Mouse (Mus musculus) cerebellum, adult 2 months (tissue): ENCODE results near the gene Gm49383. TPM values are rescaled to one million over a fixed set of nuclear protein-coding genes. Genes with fewer than 3 reads are reported as not detected.

Experiments used
- DNase-seq, 2 experiments: peaks; one replicate each; pipeline ENCODE4 v3.0.0; 2021
- H3K27ac ChIP-seq: fragments of 200-500 bp; 2 replicates; pipeline ENCODE4 v1.5.1; 2012; ENCODE audit warnings: low read length, control low read depth, inconsistent platforms; ENCODE audit not compliant: insufficient read depth
- H3K27me3 ChIP-seq: fragments of 200-500 bp; 2 replicates; pipeline ENCODE4 v1.6.1; 2012; ENCODE audit warnings: inconsistent platforms, mild to moderate bottlenecking, low read length, moderate library complexity; ENCODE audit not compliant: control insufficient read depth, insufficient read depth
- H3K4me1 ChIP-seq: fragments of 200-500 bp; 2 replicates; pipeline ENCODE4 v1.6.1; 2011; ENCODE audit warnings: low read length; ENCODE audit not compliant: control insufficient read depth, insufficient read depth
- H3K4me3 ChIP-seq: fragments of 200-500 bp; replicated peaks from 2 replicates; pipeline ENCODE3; 2011; ENCODE audit warnings: mild to moderate bottlenecking, low read depth, low read length, control low read depth; ENCODE audit not compliant: insufficient read depth
- CTCF ChIP-seq: fragments of 200-500 bp; IDR thresholded peaks from 2 replicates; pipeline ENCODE4 v1.5.1; 2011; ENCODE audit warnings: low read depth, mild to moderate bottlenecking, control low read depth, low read length, moderate library complexity, borderline replicate concordance; ENCODE audit not compliant: insufficient read depth
- POLR2A ChIP-seq: fragments of 200-500 bp; IDR thresholded peaks from 2 replicates; pipeline ENCODE4 v1.6.1; 2011; ENCODE audit warnings: low read length, control low read depth, borderline replicate concordance; ENCODE audit not compliant: insufficient read depth
- WGBS: fragments of 180-500 bp; shearing (Covaris S2); methylation state at CpG from one replicate; pipeline ENCODE4 v1.1.7; 2018; 5-methylcytosine and 5-hydroxymethylcytosine counted together
- polyA plus RNA-seq: library from polyadenylated mRNA; depleted of rRNA; stranded (reverse); fragments of >200 nt; gene quantifications from 2 replicates; pipeline ENCODE4 v1.2.3, GENCODE M21; 2012; rRNA removed

Gm49383 gene
- polyA plus RNA-seq, 1 experiment = 3.2 TPM

GRCm38 (mm10) chr12:69139841-69140240, 57.1 kb downstream of the Gm49383 start:
- Histone ChIP-seq H3K27me3 (no peaks in the 10 kb centered on the region), H3K4me3 (no peak overlapping the region), H3K27ac (no peak overlapping the region), H3K4me1 (no peaks in the 10 kb centered on the region)
- 92% methylated on average over 7 of the region's 7 CpGs for WGBS
- DNase-seq = no peak
- TF ChIP-seq POLR2A (no peak), CTCF (no peak)

- WGBS = 95% methylated on average over 3 of the region's 3 CpGs
- DNase-seq = no peak
- H3K27me3 ChIP-seq = no peaks in the 10 kb centered on the region
- H3K27ac ChIP-seq = no peak overlapping the region
- H3K4me3 ChIP-seq = no peak overlapping the region
- no peaks in the 10 kb centered on the region for H3K4me1 ChIP-seq
- TF ChIP-seq POLR2A = no peak
- TF ChIP-seq CTCF = no peak
These were observed 57.7 kb downstream of the Gm49383 start for GRCm38 (mm10) chr12:69139201-69139600.

Other genes with a start within 250 kb of the Gm49383 start
- gene Rps29, start 37.9 kb downstream of the Gm49383 start, polyA plus RNA-seq = 1,000 and 1,063 TPM in 2 replicates
- gene Lrr1, start 28.3 kb downstream of the Gm49383 start, polyA plus RNA-seq = 0.15 TPM in 1 of 2 replicates, not detected in the other
- gene Rpl36al, start 13.0 kb downstream of the Gm49383 start, polyA plus RNA-seq = 321 and 360 TPM in 2 replicates
- gene Mgat2, start 12.9 kb downstream of the Gm49383 start, polyA plus RNA-seq = 15.9 and 16.4 TPM in 2 replicates
- gene Dnaaf2, start 1.3 kb upstream of the Gm49383 start, polyA plus RNA-seq = 2.5 and 2.6 TPM in 2 replicates
- gene Gm49384, start 7.2 kb upstream of the Gm49383 start, polyA plus RNA-seq = 4.4 and 4.5 TPM in 2 replicates
- gene Pole2, start 31.1 kb upstream of the Gm49383 start, polyA plus RNA-seq = 1.1 and 1.6 TPM in 2 replicates
- 10.2 and 11.5 TPM in 2 replicates for gene Klhdc1, start 44.1 kb upstream of the Gm49383 start, polyA plus RNA-seq
- 150 and 158 TPM in 2 replicates for gene Klhdc2, start 99.6 kb upstream of the Gm49383 start, polyA plus RNA-seq
- gene Nemf, start 160.1 kb upstream of the Gm49383 start, polyA plus RNA-seq = 42.6 and 43.8 TPM in 2 replicates
- 67.3 and 67.6 TPM in 2 replicates for gene Arf6, start 175.0 kb upstream of the Gm49383 start, polyA plus RNA-seq
- 0.33 and 0.61 TPM in 2 replicates for gene Gm9887, start 175.4 kb upstream of the Gm49383 start, polyA plus RNA-seq